Comparison of ENCODE assay signal across 16 mouse cellular contexts in genomic region chr17:24878531-24878930, GRCm38 (mm10). TPM values are rescaled to one million over a fixed set of nuclear protein-coding genes. Genes with fewer than 3 reads are reported as not detected.
DNase-seq lines count a peak whose midpoint lies in the region; ATAC-seq and TF ChIP-seq lines count a peak whose summit lies in the region.
"Had no signal": no experiment of that assay in that cellular context is flagged by ENCODE, and none has a peak within 500 bp of the region (broad histone marks: within the 10 kb centered on the region; RNA-seq: fewer than 3 reads in every experiment).

No protein-coding gene starts in this region.

- H3K36me3 ChIP-seq in lung, postnatal 0 days (ENCODE audit: insufficient read depth, low read length) = peaks cover 3% of the 10 kb centered on the region; the same call in 1 of the 2 replicates
- H3K36me3 ChIP-seq in limb, embryonic 10.5 days = peaks cover 13% of the 10 kb centered on the region
- H3K36me3 ChIP-seq in stomach, postnatal 0 days (ENCODE audit: control insufficient read depth, insufficient read depth, low read length) = peaks cover 4% of the 10 kb centered on the region
- peaks cover 12% of the 10 kb centered on the region for H3K36me3 ChIP-seq in heart, embryonic 12.5 days

- H3K27me3 ChIP-seq in lung, postnatal 0 days (replicated peaks; ENCODE audit: insufficient read depth, low read length) = no peaks in the 10 kb centered on the region
- no peaks in the 10 kb centered on the region for H3K27me3 ChIP-seq in limb, embryonic 10.5 days (ENCODE audit: low read depth, poor library complexity, severe bottlenecking)
- no peaks in the 10 kb centered on the region for H3K27me3 ChIP-seq in stomach, postnatal 0 days (ENCODE audit: control insufficient read depth, insufficient read depth, low read length)
- H3K27me3 ChIP-seq in heart, embryonic 12.5 days (replicated peaks) = no peaks in the 10 kb centered on the region
- H3K27me3 ChIP-seq: embryonic facial prominence, embryonic 15.5 days; heart, embryonic 13.5 days; neural tube, embryonic 15.5 days had no signal

- peak overlapping the region; percentile 62 for H3K27ac ChIP-seq in lung, postnatal 0 days (ENCODE audit: low read length)
- H3K27ac ChIP-seq in limb, embryonic 10.5 days = peak overlapping the region; percentile 75
- H3K27ac ChIP-seq in stomach, postnatal 0 days (replicated peaks) = peak overlapping the region; percentile 76
- no peak overlapping the region for H3K27ac ChIP-seq in heart, embryonic 12.5 days (ENCODE audit: poor library complexity, severe bottlenecking)
- H3K27ac ChIP-seq: embryonic facial prominence, embryonic 15.5 days; heart, embryonic 13.5 days; neural tube, embryonic 15.5 days had no signal

- H3K4me3 ChIP-seq in lung, postnatal 0 days (ENCODE audit: low read depth, low read length) = no peak overlapping the region
- H3K4me3 ChIP-seq in limb, embryonic 10.5 days = no peak overlapping the region
- H3K4me3 ChIP-seq in stomach, postnatal 0 days (ENCODE audit: low read depth, low read length) = peak overlapping the region; percentile 2; the same call in 1 of the 2 replicates
- H3K4me3 ChIP-seq in heart, embryonic 12.5 days = no peak overlapping the region
- H3K4me3 ChIP-seq: embryonic facial prominence, embryonic 15.5 days; heart, embryonic 13.5 days; neural tube, embryonic 15.5 days had no signal

- H3K9me3 ChIP-seq in lung, postnatal 0 days (ENCODE audit: low read length) = no peaks in the 10 kb centered on the region
- no peaks in the 10 kb centered on the region for H3K9me3 ChIP-seq in limb, embryonic 10.5 days (replicated peaks)
- H3K9me3 ChIP-seq in stomach, postnatal 0 days (ENCODE audit: control insufficient read depth, low read length) = no peaks in the 10 kb centered on the region
- no peaks in the 10 kb centered on the region for H3K9me3 ChIP-seq in heart, embryonic 12.5 days (replicated peaks)
- H3K9me3 ChIP-seq: embryonic facial prominence, embryonic 15.5 days; heart, embryonic 13.5 days; neural tube, embryonic 15.5 days had no signal

- intact Hi-C loops in heart, postnatal 10 days (cut with DNase I) = no loop called here

- H3K9ac ChIP-seq in lung, postnatal 0 days (replicated peaks; ENCODE audit: low read depth) = no peak overlapping the region
- peak overlapping the region; percentile 53 for H3K9ac ChIP-seq in stomach, postnatal 0 days (ENCODE audit: low read length)
- H3K9ac ChIP-seq in heart, embryonic 12.5 days = no peak overlapping the region
- H3K9ac ChIP-seq: embryonic facial prominence, embryonic 15.5 days; heart, embryonic 13.5 days; neural tube, embryonic 15.5 days had no signal

- no peak for TF ChIP-seq CTCF in lung, postnatal 0 days (IDR thresholded peaks at IDR 0.05)
- TF ChIP-seq CTCF in stomach, postnatal 0 days (IDR thresholded peaks at IDR 0.05; ENCODE audit: low read depth) = no peak

- peak; percentile 91 for DNase-seq in heart, adult 11 months
- DNase-seq in heart, postnatal 10 days = no peak
- peak; percentile 56 for DNase-seq in lung, postnatal 0 days (ENCODE audit: low spot score)
- DNase-seq in lung, postnatal 10 days = no peak
- DNase-seq in limb, embryonic 10.5 days (ENCODE audit: low spot score) = no peak
- DNase-seq in stomach, postnatal 0 days (ENCODE audit: low spot score) = peak; percentile 48
- DNase-seq: midbrain, embryonic 14.5 days; right cerebral cortex, postnatal 25 days had no signal

- no peaks in the 10 kb centered on the region for H3K4me1 ChIP-seq in lung, postnatal 0 days (ENCODE audit: insufficient read depth, low read depth, low read length)
- H3K4me1 ChIP-seq in limb, embryonic 10.5 days = peaks cover 21% of the 10 kb centered on the region
- no peaks in the 10 kb centered on the region for H3K4me1 ChIP-seq in stomach, postnatal 0 days (replicated peaks; ENCODE audit: control insufficient read depth, insufficient read depth)
- H3K4me1 ChIP-seq in heart, embryonic 12.5 days (replicated peaks) = 0 out of 2 replicates have a peak, but pooled peaks cover 5% of the 10 kb centered on the region
- H3K4me1 ChIP-seq: neural tube, embryonic 15.5 days had no signal

- WGBS in lung, postnatal 0 days = 56% methylated on average over 8 of the region's 8 CpGs
- WGBS in limb, embryonic 10.5 days = 74% methylated on average over 8 of the region's 8 CpGs
- WGBS in stomach, postnatal 0 days = 48% methylated on average over 8 of the region's 8 CpGs
- 70% methylated on average over 8 of the region's 8 CpGs for WGBS in heart, embryonic 12.5 days

- TF ChIP-seq EP300 in lung, postnatal 0 days (IDR thresholded peaks at IDR 0.05) = no peak
- TF ChIP-seq EP300 in stomach, postnatal 0 days (optimal IDR thresholded peaks at IDR 0.05) = no peak

- H3K4me2 ChIP-seq in lung, postnatal 0 days (replicated peaks; ENCODE audit: low read depth, low read length) = 0 out of 2 replicates have a peak overlapping the region, but pooled peaks have one; percentile 14
- H3K4me2 ChIP-seq in stomach, postnatal 0 days (replicated peaks; ENCODE audit: low read depth) = peak overlapping the region; percentile 27; the same call in 1 of the 2 replicates
- no peak overlapping the region for H3K4me2 ChIP-seq in heart, embryonic 12.5 days
- H3K4me2 ChIP-seq: embryonic facial prominence, embryonic 15.5 days; heart, embryonic 13.5 days; neural tube, embryonic 15.5 days had no signal

- ATAC-seq in lung, postnatal 0 days = peak; percentile 69
- peak; percentile 57 for ATAC-seq in stomach, postnatal 0 days (ENCODE audit: low FRiP score, low TSS enrichment)
- ATAC-seq in inflammation-experienced regulatory T-cells, adult 6 months = no peak
- ATAC-seq in heart, embryonic 12.5 days (ENCODE audit: insufficient number of reproducible peaks, low FRiP score) = no peak
- ATAC-seq: hindbrain, embryonic 16.5 days had no signal

RNA-seq across cellular contexts. Expression of gene Nubp2, which starts 7.6 kb away (rescaled TPM):
- 10 to 100 TPM; 27.0 to 27.8 TPM for total RNA-seq in heart, postnatal 10 days (2021)
- polyA plus RNA-seq in lung, postnatal 0 days (2015; fragmentation: Nextera tagmentation; extraction: Ambion mirVana) = 41.3 and 51.3 TPM in 2 replicates
- polyA plus RNA-seq in limb, embryonic 10.5 days (2016; fragmentation: Nextera tagmentation; extraction: Ambion mirVana) = 72.7 and 79.7 TPM in 2 replicates
- 39.4 and 40.5 TPM in 2 replicates for polyA plus RNA-seq in stomach, postnatal 0 days (2015; fragmentation: Nextera tagmentation; extraction: Ambion mirVana)
- polyA plus RNA-seq in inflammation-experienced regulatory T-cells, adult 6 months (2017; shearing (Covaris generic)) = 100 to 1,000 TPM in 1 of 3 experiments, 10 to 100 TPM in 2; 75.5 to 104 (median 88.6) TPM
- polyA plus RNA-seq in heart, embryonic 12.5 days (2016; fragmentation: Nextera tagmentation; extraction: Ambion mirVana) = 31.9 and 33.1 TPM in 2 replicates

RNA-seq across cellular contexts. Expression of gene Spsb3, which starts 7.9 kb away (rescaled TPM):
- total RNA-seq in heart, postnatal 10 days (2021) = 10 to 100 TPM; 41.3 to 45.8 TPM
- 40.2 and 45.4 TPM in 2 replicates for polyA plus RNA-seq in lung, postnatal 0 days (2015; fragmentation: Nextera tagmentation; extraction: Ambion mirVana)
- 48.0 and 50.8 TPM in 2 replicates for polyA plus RNA-seq in limb, embryonic 10.5 days (2016; fragmentation: Nextera tagmentation; extraction: Ambion mirVana)
- polyA plus RNA-seq in stomach, postnatal 0 days (2015; fragmentation: Nextera tagmentation; extraction: Ambion mirVana) = 45.5 and 47.8 TPM in 2 replicates
- 10 to 100 TPM; 48.5 to 53.2 (median 49.1) TPM for polyA plus RNA-seq in inflammation-experienced regulatory T-cells, adult 6 months (2017; shearing (Covaris generic))
- polyA plus RNA-seq in heart, embryonic 12.5 days (2016; fragmentation: Nextera tagmentation; extraction: Ambion mirVana) = 25.7 and 28.3 TPM in 2 replicates

RNA-seq across cellular contexts. Expression of gene Igfals, which starts 12.7 kb away (rescaled TPM):
- 10 to 100 TPM in 1 of 2 experiments, 1 to 10 TPM in 1; 9.9 to 14.0 TPM for total RNA-seq in heart, postnatal 10 days (2021)
- 4.5 and 4.8 TPM in 2 replicates for polyA plus RNA-seq in lung, postnatal 0 days (2015; fragmentation: Nextera tagmentation; extraction: Ambion mirVana)
- polyA plus RNA-seq in limb, embryonic 10.5 days (2016; fragmentation: Nextera tagmentation; extraction: Ambion mirVana) = 0.55 and 0.84 TPM in 2 replicates
- polyA plus RNA-seq in stomach, postnatal 0 days (2015; fragmentation: Nextera tagmentation; extraction: Ambion mirVana) = 5.6 and 5.9 TPM in 2 replicates
- not detected for polyA plus RNA-seq in inflammation-experienced regulatory T-cells, adult 6 months (2017; shearing (Covaris generic))
- 0.12 and 0.24 TPM in 2 replicates for polyA plus RNA-seq in heart, embryonic 12.5 days (2016; fragmentation: Nextera tagmentation; extraction: Ambion mirVana)
- total RNA-seq: layer of hippocampus, postnatal 14 days had no signal
- polyA plus RNA-seq: brain, embryonic 14.5 days; hindbrain, embryonic 16.5 days; midbrain, embryonic 14.5 days had no signal

RNA-seq across cellular contexts. Expression of gene Eme2, which starts 16.4 kb away (rescaled TPM):
- 10 to 100 TPM; 17.1 to 23.7 TPM for total RNA-seq in heart, postnatal 10 days (2021)
- polyA plus RNA-seq in lung, postnatal 0 days (2015; fragmentation: Nextera tagmentation; extraction: Ambion mirVana) = 17.3 and 17.5 TPM in 2 replicates
- polyA plus RNA-seq in limb, embryonic 10.5 days (2016; fragmentation: Nextera tagmentation; extraction: Ambion mirVana) = 22.1 and 30.6 TPM in 2 replicates
- polyA plus RNA-seq in stomach, postnatal 0 days (2015; fragmentation: Nextera tagmentation; extraction: Ambion mirVana) = 15.6 and 17.6 TPM in 2 replicates
- 10 to 100 TPM; 16.4 to 26.2 (median 26.1) TPM for polyA plus RNA-seq in inflammation-experienced regulatory T-cells, adult 6 months (2017; shearing (Covaris generic))
- 25.4 and 27.2 TPM in 2 replicates for polyA plus RNA-seq in heart, embryonic 12.5 days (2016; fragmentation: Nextera tagmentation; extraction: Ambion mirVana)

RNA-seq across cellular contexts. Expression of gene Mrps34, which starts 16.4 kb away (rescaled TPM):
- total RNA-seq in heart, postnatal 10 days (2021) = 100 to 1,000 TPM; 114 to 116 TPM
- 81.6 and 90.7 TPM in 2 replicates for polyA plus RNA-seq in lung, postnatal 0 days (2015; fragmentation: Nextera tagmentation; extraction: Ambion mirVana)
- polyA plus RNA-seq in limb, embryonic 10.5 days (2016; fragmentation: Nextera tagmentation; extraction: Ambion mirVana) = 104 and 105 TPM in 2 replicates
- 102 and 104 TPM in 2 replicates for polyA plus RNA-seq in stomach, postnatal 0 days (2015; fragmentation: Nextera tagmentation; extraction: Ambion mirVana)
- 10 to 100 TPM; 68.7 to 85.6 (median 71.2) TPM for polyA plus RNA-seq in inflammation-experienced regulatory T-cells, adult 6 months (2017; shearing (Covaris generic))
- polyA plus RNA-seq in heart, embryonic 12.5 days (2016; fragmentation: Nextera tagmentation; extraction: Ambion mirVana) = 91.1 and 94.9 TPM in 2 replicates

Comparison
In these comparisons a context has a peak if more than half of its experiments do, and no peak if none do; other contexts are left out.
1. DNase-seq: peak in heart, adult 11 months (single experiment), lung, postnatal 0 days (single experiment) and stomach, postnatal 0 days (single experiment); none in heart, postnatal 10 days (0 of 2), lung, postnatal 10 days (single experiment) and limb, embryonic 10.5 days (single experiment).
2. ATAC-seq: peak in lung, postnatal 0 days (single experiment) and stomach, postnatal 0 days (single experiment); none in inflammation-experienced regulatory T-cells, adult 6 months (single experiment) and heart, embryonic 12.5 days (single experiment).